Mouse (Mus musculus) gastrocnemius, postnatal 10 days (tissue): ENCODE data around the gene Ercc6l. TPM values are rescaled to one million over a fixed set of nuclear protein-coding genes. Genes with fewer than 3 reads are reported as not detected.
"Not testable (repeated sequence)": the region's sequence is repeated elsewhere in the genome, so short reads cannot be mapped to it uniquely, and the experiment has no call there.

ENCODE experiments used
- DNase-seq: peaks from one replicate; pipeline ENCODE4 v3.0.0; 2021; ENCODE audit warnings: mixed read lengths
- total RNA-seq, 2 experiments: library from RNA; stranded (reverse); gene quantifications; 2 replicates each; pipeline ENCODE4 v1.2.3; 2021

Gene Ercc6l
- total RNA-seq, 2 experiments from 2014 or later, result 1.6 to 2.1 TPM

- not testable (repeated sequence) for DNase-seq
These were observed 47.5 kb downstream of the Ercc6l start for GRCm38 (mm10) chrX:102109349-102109748.

- DNase-seq, result not testable (repeated sequence)
These were observed 53.1 kb downstream of the Ercc6l start for GRCm38 (mm10) chrX:102103830-102104229.

GRCm38 (mm10) chrX:102101886-102102285 is 55.0 kb downstream of the Ercc6l start:
- DNase-seq, result no peak

GRCm38 (mm10) chrX:102094381-102094904 is 62.4 kb downstream of the Ercc6l start:
- no peak for DNase-seq

Other genes starting within 250 kb of the Ercc6l start
- 1 to 10 TPM; 1.9 to 3.1 TPM for gene Rtl5, start 85.8 kb downstream of the Ercc6l start, total RNA-seq
- 10 to 100 TPM; 21.2 to 27.5 TPM for gene Pin4, start 37.6 kb downstream of the Ercc6l start, total RNA-seq
- 1,000 to 10,000 TPM in 1 of 2 experiments, 100 to 1,000 TPM in 1; 990 to 1,091 TPM for gene Rps4x, start 32.3 kb upstream of the Ercc6l start, total RNA-seq
- gene Cited1, start 95.1 kb upstream of the Ercc6l start, total RNA-seq, result 10 to 100 TPM in 1 of 2 experiments, 1 to 10 TPM in 1; 7.2 to 10.3 TPM